Mouse (Mus musculus): ENCODE measurements around the gene Hnrnpa1. TPM values are rescaled to one million over a fixed set of nuclear protein-coding genes. Genes with fewer than 3 reads are reported as not detected.

Gene Hnrnpa1
- polyA plus RNA-seq, 1 experiment from 2014 or later, result 901 TPM

DNA sequence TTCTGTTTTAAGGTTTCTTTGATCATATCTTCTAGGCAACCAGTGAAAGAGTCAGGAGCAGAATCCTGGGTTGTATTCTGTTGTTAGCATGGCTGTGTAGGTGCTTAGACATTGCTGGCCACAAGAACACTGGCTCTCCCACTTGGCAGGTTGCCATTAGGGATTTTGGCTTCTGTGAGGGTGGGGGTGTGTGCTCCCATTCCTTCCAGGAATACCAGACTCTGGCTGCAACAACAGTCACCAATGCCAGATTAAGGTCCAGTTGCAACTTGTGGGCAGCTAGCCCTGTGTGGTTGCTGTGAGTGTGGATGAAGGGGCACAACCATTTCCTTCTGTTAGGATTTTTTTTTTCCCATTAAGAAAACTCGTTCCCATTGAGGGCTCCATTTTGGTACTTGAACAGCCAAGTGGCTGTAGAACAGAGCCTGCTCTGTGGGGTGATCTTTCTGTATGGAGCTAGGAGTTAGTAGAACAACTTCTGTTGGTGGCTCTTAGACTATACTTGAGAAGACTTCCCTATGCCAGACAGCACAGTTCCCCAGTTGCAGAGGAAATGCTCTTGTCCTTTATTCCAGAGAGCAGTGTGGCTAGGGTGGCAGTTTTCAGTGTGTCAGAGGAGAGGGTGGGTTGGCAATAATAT is 45.7 kb downstream of the Hnrnpa1 start:
- Histone ChIP-seq H3K27ac (no peak overlapping the region), H3K36me3 (peaks cover 24% of the 10 kb centered on the region), H3K4me1 (peaks cover 19% of the 10 kb centered on the region), H3K9me3 (no peaks in the 10 kb centered on the region), H3K4me3 (no peak overlapping the region), H3K27me3 (ENCODE audit: insufficient read depth, poor library complexity, severe bottlenecking) (no peaks in the 10 kb centered on the region)
- DNase-seq (ENCODE audit: low spot score), result no peak
- WGBS, result 90% methylated on average over 1 of the region's 1 CpGs

DNA sequence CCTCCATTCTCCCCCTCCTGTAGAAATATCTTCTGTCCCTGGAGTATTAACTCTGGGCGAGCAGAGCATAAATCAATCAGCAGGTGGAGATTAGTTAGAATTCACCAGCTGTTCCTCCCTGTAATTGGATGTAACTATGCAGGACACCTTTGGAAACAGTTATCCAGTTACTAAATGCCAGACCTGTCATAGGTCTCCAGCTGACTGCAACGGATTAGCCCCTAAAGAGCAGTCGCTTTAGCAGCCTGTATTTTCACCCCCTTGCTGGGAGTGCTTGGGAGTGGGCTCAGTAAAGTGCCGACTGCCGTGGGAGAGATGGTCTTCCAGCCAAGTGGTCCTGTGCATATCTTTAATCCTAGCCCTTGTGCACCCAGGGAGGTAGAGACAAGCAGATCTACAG is 49.4 kb downstream of the Hnrnpa1 start:
- H3K9me3 ChIP-seq, result no peaks in the 10 kb centered on the region
- peak overlapping the region; percentile 16; the same call in 1 of the 2 replicates for H3K27ac ChIP-seq
- DNase-seq (ENCODE audit: low spot score), result no peak
- H3K36me3 ChIP-seq, result peaks cover 55% of the 10 kb centered on the region
- peaks cover 18% of the 10 kb centered on the region for H3K4me1 ChIP-seq
- 38% methylated on average over 5 of the region's 5 CpGs for WGBS
- H3K27me3 ChIP-seq (ENCODE audit: insufficient read depth, poor library complexity, severe bottlenecking), result no peaks in the 10 kb centered on the region
- no peak overlapping the region for H3K4me3 ChIP-seq

DNA sequence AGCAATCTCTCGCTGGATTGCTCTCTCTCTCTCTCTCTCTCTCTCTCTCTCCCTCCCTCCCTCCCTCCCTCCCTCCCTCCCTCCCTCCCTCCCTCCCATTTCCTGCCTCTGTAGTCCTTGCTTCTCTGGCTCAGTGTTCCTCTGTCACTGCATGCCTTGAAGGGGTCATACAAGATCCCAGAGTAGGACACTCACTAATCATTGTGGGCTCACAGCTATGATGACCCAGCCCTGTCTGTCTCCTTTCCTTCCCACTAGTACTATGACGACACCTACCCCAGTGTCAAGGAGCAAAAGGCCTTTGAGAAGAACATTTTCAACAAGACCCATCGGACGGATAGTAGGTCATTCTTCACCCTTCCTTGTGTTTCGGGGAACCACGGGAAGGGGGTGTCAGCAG is 50.2 kb downstream of the Hnrnpa1 start:
- no peak overlapping the region for H3K27ac ChIP-seq
- H3K4me3 ChIP-seq, result no peak overlapping the region
- 69% methylated on average over 6 of the region's 6 CpGs for WGBS
- peaks cover 57% of the 10 kb centered on the region for H3K36me3 ChIP-seq
- H3K4me1 ChIP-seq, result peaks cover 11% of the 10 kb centered on the region
- H3K9me3 ChIP-seq, result no peaks in the 10 kb centered on the region
- DNase-seq (ENCODE audit: low spot score), result no peak
- no peaks in the 10 kb centered on the region for H3K27me3 ChIP-seq (ENCODE audit: insufficient read depth, poor library complexity, severe bottlenecking)

DNA sequence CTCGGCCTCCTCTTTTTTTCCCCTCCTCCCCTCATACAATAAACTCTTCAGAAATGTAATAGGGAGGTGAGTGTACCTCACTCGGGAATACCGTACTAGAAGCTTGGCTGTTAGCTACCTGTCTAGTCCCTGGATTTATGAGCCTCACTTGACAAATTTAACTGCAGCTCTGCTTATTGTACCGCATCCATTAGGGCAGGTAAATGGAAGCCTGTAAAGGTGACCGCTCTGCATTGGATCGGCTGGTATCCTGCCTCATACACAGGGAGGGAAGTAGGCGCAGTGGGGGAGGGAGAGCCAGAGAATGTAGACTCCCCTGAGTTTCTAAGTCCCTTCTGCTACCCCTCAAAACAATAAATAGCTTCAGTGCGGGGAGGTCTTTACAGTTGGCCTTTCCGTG is 50.6 kb downstream of the Hnrnpa1 start:
- 91% methylated on average over 9 of the region's 9 CpGs for WGBS

DNA sequence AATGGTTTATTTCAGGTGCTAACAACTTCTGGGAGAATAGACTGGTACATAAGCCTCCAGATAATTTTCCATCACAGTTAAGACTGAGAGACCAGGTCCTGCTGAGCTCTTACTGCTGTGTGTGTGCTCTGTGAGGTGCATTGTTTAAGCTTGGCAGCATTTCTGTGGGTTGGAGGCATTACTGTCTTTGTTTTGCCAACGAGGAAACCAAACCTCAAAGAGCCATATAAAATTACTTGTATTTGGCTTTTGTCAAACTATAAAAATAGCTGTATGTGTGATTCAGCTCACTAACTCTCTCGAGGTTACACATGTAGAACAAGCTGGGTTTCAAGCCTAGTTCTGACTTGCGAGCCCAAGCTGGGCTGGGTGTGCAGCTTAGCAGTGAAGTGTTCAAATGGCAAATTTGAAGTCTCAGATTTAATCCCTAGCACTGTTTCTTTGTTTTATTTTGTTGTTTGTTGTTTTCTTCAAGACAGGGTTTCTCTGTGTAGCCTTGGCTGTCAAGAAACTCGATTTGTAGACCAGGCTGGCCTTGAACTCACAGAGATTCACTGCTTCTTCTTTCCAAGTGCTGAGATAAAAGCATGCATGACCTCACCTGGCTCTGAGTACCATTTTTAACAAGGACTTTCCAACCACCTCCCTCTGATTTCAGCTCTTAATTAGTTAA is 52.6 kb downstream of the Hnrnpa1 start:
- 95% methylated on average over 4 of the region's 4 CpGs for WGBS
- no peak overlapping the region for H3K4me3 ChIP-seq
- no peaks in the 10 kb centered on the region for H3K9me3 ChIP-seq
- H3K4me1 ChIP-seq, result peaks cover 16% of the 10 kb centered on the region
- H3K27ac ChIP-seq, result no peak overlapping the region
- DNase-seq (ENCODE audit: low spot score), result no peak
- peaks cover 77% of the 10 kb centered on the region for H3K36me3 ChIP-seq
- no peaks in the 10 kb centered on the region for H3K27me3 ChIP-seq (ENCODE audit: insufficient read depth, poor library complexity, severe bottlenecking)

More for the DNA sequence above, 50.6 kb downstream of the Hnrnpa1 start:
- Histone ChIP-seq H3K4me3 (no peak overlapping the region), H3K9me3 (no peaks in the 10 kb centered on the region), H3K27ac (no peak overlapping the region), H3K36me3 (peaks cover 57% of the 10 kb centered on the region), H3K27me3 (ENCODE audit: insufficient read depth, poor library complexity, severe bottlenecking) (no peaks in the 10 kb centered on the region), H3K4me1 (peaks cover 11% of the 10 kb centered on the region)
- no peak for DNase-seq (ENCODE audit: low spot score)

DNA sequence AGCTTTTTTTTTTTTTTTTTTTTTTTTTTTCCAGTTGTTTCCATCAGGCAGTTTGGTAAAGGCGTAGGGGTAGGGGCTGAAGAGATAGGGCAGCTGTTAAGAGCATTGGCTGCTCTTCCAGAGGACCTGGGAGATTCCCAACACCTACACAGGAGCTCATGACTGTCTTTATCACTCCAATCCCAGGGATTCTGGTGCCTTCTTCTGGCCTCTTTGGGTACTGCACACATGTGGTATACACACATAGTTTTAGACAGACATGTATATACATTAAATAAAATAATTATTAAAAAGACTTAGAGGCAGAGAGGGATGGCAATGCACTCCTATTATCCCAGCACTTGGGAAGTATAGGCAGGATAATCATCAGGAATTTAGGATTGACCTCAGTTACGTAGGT is 53.1 kb downstream of the Hnrnpa1 start:
- H3K4me1 ChIP-seq, result peaks cover 16% of the 10 kb centered on the region
- H3K36me3 ChIP-seq, result peaks cover 82% of the 10 kb centered on the region
- H3K27me3 ChIP-seq (ENCODE audit: insufficient read depth, poor library complexity, severe bottlenecking), result no peaks in the 10 kb centered on the region
- 93% methylated on average over 2 of the region's 2 CpGs for WGBS
- no peak overlapping the region for H3K4me3 ChIP-seq
- DNase-seq (ENCODE audit: low spot score), result no peak
- no peaks in the 10 kb centered on the region for H3K9me3 ChIP-seq
- H3K27ac ChIP-seq, result no peak overlapping the region

DNA sequence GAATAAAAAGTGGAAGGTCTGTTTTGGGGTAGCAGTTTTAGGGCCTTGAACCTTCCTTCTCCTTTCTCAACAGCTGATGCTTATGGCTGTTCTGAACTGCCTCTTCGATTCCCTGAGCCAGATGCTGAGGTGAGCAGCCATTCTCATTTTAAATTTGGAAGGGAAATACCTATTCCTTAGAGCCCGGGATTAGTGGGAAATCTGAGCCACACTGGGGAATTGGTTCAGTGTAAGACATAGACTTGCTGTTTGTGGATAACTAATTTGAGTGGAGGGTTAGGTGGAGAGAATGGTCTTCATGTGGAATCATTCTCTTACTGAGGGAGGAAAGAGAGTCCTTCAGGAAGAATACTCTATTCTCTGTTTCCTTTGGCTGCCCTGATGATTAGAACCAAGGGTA is 54.4 kb downstream of the Hnrnpa1 start:
- no peak for DNase-seq (ENCODE audit: low spot score)
- H3K4me3 ChIP-seq, result no peak overlapping the region
- peaks cover 81% of the 10 kb centered on the region for H3K36me3 ChIP-seq
- H3K9me3 ChIP-seq, result no peaks in the 10 kb centered on the region
- WGBS, result 95% methylated on average over 2 of the region's 2 CpGs
- no peak overlapping the region for H3K27ac ChIP-seq
- H3K27me3 ChIP-seq (ENCODE audit: insufficient read depth, poor library complexity, severe bottlenecking), result no peaks in the 10 kb centered on the region
- H3K4me1 ChIP-seq, result peaks cover 20% of the 10 kb centered on the region

DNA sequence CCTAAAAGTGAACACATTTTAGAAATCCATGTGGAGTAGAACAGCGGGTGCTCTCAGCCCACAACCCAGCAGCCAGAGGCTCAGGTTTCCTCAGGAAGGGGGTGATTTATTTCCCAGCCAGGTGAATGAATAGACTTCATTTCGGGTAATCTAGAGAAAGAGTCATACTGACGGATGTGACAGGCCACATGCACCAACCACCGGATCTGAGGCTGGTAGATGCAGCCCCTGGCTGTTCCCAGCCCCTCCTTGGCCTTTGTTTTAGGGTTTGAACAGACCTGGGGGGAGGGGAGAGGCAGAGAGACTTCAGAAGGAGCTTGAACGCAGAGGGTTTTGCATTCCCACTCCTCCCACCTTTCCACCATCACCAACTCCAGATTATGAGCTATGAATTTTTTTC is 55.6 kb downstream of the Hnrnpa1 start:
- no peak for DNase-seq (ENCODE audit: low spot score)
- H3K36me3 ChIP-seq, result peaks cover 69% of the 10 kb centered on the region
- peaks cover 30% of the 10 kb centered on the region for H3K4me1 ChIP-seq
- 24% methylated on average over 5 of the region's 5 CpGs for WGBS
- peak overlapping the region; percentile 67 for H3K27ac ChIP-seq
- no peak overlapping the region for H3K4me3 ChIP-seq
- no peaks in the 10 kb centered on the region for H3K27me3 ChIP-seq (ENCODE audit: insufficient read depth, poor library complexity, severe bottlenecking)
- H3K9me3 ChIP-seq, result no peaks in the 10 kb centered on the region

MicroRNA genes within 50 kb of the gene (microRNA counts, 519-probe panel; counts per million panel counts)
- microRNA mmu-miR-148b, result 6,101 counts per million, percentile 59 among the panel's probes with 10 or more counts

Small RNAs within 50 kb of the gene (microRNA-seq; reads per million reads assigned to microRNA genes)
- gene Mir148b, result 208 reads per million, percentile 59 among the genes with 10 or more reads in this experiment

Other genes with a start within 250 kb of the Hnrnpa1 start
- gene Hoxc8, start 249.8 kb upstream of the Hnrnpa1 start, polyA plus RNA-seq (2016; fragmentation: Nextera tagmentation; extraction: Ambion mirVana), result 0.06 and 1.7 TPM in 2 replicates
- gene Hoxc6, start 242.2 kb upstream of the Hnrnpa1 start, polyA plus RNA-seq (2016; fragmentation: Nextera tagmentation; extraction: Ambion mirVana), result 0.23 and 1.8 TPM in 2 replicates
- 0.81 and 6.6 TPM in 2 replicates for gene Hoxc4, start 221.5 kb upstream of the Hnrnpa1 start, polyA plus RNA-seq (2016; fragmentation: Nextera tagmentation; extraction: Ambion mirVana)
- gene Smug1, start 73.3 kb upstream of the Hnrnpa1 start, polyA plus RNA-seq (2016; fragmentation: Nextera tagmentation; extraction: Ambion mirVana), result 16.2 and 19.5 TPM in 2 replicates
- 152 and 154 TPM in 2 replicates for gene Cbx5, start 616 bp upstream of the Hnrnpa1 start, polyA plus RNA-seq (2016; fragmentation: Nextera tagmentation; extraction: Ambion mirVana)
- 15.2 and 19.4 TPM in 2 replicates for gene Nfe2, start 18.0 kb downstream of the Hnrnpa1 start, polyA plus RNA-seq (2016; fragmentation: Nextera tagmentation; extraction: Ambion mirVana)
- gene Copz1, start 32.3 kb downstream of the Hnrnpa1 start, polyA plus RNA-seq (2016; fragmentation: Nextera tagmentation; extraction: Ambion mirVana), result 220 and 264 TPM in 2 replicates
- 0.35 TPM in 1 of 2 replicates, not detected in the other for gene Gpr84, start 70.2 kb downstream of the Hnrnpa1 start, polyA plus RNA-seq (2016; fragmentation: Nextera tagmentation; extraction: Ambion mirVana)
- gene Zfp385a, start 99.7 kb downstream of the Hnrnpa1 start, polyA plus RNA-seq (2016; fragmentation: Nextera tagmentation; extraction: Ambion mirVana), result 8.9 and 15.8 TPM in 2 replicates
- 60.6 and 98.7 TPM in 2 replicates for gene Itga5, start 126.3 kb downstream of the Hnrnpa1 start, polyA plus RNA-seq (2016; fragmentation: Nextera tagmentation; extraction: Ambion mirVana)
- gene Gtsf1, start 190.0 kb downstream of the Hnrnpa1 start, polyA plus RNA-seq (2016; fragmentation: Nextera tagmentation; extraction: Ambion mirVana), result 3.9 and 21.8 TPM in 2 replicates
- not detected in 2 replicates for gene Gtsf2, start 208.0 kb downstream of the Hnrnpa1 start, polyA plus RNA-seq (2016; fragmentation: Nextera tagmentation; extraction: Ambion mirVana)
- gene Nckap1l, start 213.4 kb downstream of the Hnrnpa1 start, polyA plus RNA-seq (2016; fragmentation: Nextera tagmentation; extraction: Ambion mirVana), result 1.00 and 2.2 TPM in 2 replicates

All from heart, embryonic 10.5 days (tissue).